Mouse (Mus musculus): ENCODE results near the gene Usp35.

- TF ChIP-seq CTCF (IDR thresholded peaks at IDR 0.05; ENCODE audit: borderline replicate concordance, control insufficient read depth, extremely low read depth, insufficient read depth, low read length, poor library complexity) (no peak), POLR2A (IDR thresholded peaks at IDR 0.05; ENCODE audit: control insufficient read depth, extremely low read depth, insufficient read depth, low read length, poor library complexity) (no peak)
Observed at GRCm38 (mm10) chr7:97262541-97262940, 69.3 kb downstream of the Usp35 start.

Data from thymus, adult 2 months (tissue).